Mouse (Mus musculus) heart, embryonic 11.5 days (tissue): ENCODE results near the gene Rnf186. TPM values are rescaled to one million over a fixed set of nuclear protein-coding genes. Genes with fewer than 3 reads are reported as not detected.

Experiments used
- ATAC-seq: fragments of 200-750 bp; cut with Nextera tagmentation; replicated peaks from 2 replicates; pipeline ENCODE4 v1.8.0; 2017; ENCODE audit warnings: moderate library complexity; ENCODE audit not compliant: insufficient number of reproducible peaks, low FRiP score, low TSS enrichment
- H3K27ac ChIP-seq: fragments of 300-500 bp; sonication (generic); 2 replicates; pipeline ENCODE4 v1.5.1; 2014; ENCODE audit warnings: mild to moderate bottlenecking, low read depth, low read length
- H3K27me3 ChIP-seq: fragments of 300-500 bp; sonication (generic); 2 replicates; pipeline ENCODE4 v1.6.1; 2014; ENCODE audit warnings: mild to moderate bottlenecking, low read length, mixed read lengths; ENCODE audit not compliant: control insufficient read depth, insufficient read depth
- H3K36me3 ChIP-seq: fragments of 300-500 bp; sonication (generic); 2 replicates; pipeline ENCODE4 v1.6.1; 2014; ENCODE audit warnings: mild to moderate bottlenecking, low read length, moderate library complexity, mixed read lengths; ENCODE audit not compliant: control insufficient read depth, insufficient read depth
- H3K4me1 ChIP-seq: fragments of 300-500 bp; sonication (generic); 2 replicates; pipeline ENCODE4 v1.6.1; 2014; ENCODE audit warnings: low read length; ENCODE audit not compliant: control insufficient read depth, insufficient read depth
- H3K4me2 ChIP-seq: fragments of 300-500 bp; sonication (generic); 2 replicates; pipeline ENCODE4 v1.6.1; 2014; ENCODE audit warnings: mild to moderate bottlenecking, moderate library complexity
- H3K4me3 ChIP-seq: fragments of 300-500 bp; sonication (generic); 2 replicates; pipeline ENCODE4 v1.5.1; 2014; ENCODE audit warnings: low read depth, low read length
- H3K9ac ChIP-seq: fragments of 300-500 bp; sonication (generic); 2 replicates; pipeline ENCODE4 v1.6.1; 2014; ENCODE audit warnings: mild to moderate bottlenecking, low read depth, low read length, moderate library complexity
- H3K9me3 ChIP-seq: fragments of 300-500 bp; sonication (generic); replicated peaks from 2 replicates; pipeline ENCODE4 v1.6.1; 2016; ENCODE audit warnings: low read length; ENCODE audit not compliant: control insufficient read depth
- WGBS: fragments of 180-500 bp; shearing (Covaris S2); extraction: QIAGEN DNeasy Blood & Tissue Kit; methylation state at CpG from one replicate; pipeline ENCODE4 v1.1.7; 2014; ENCODE audit not compliant: insufficient replicate concordance; 5-methylcytosine and 5-hydroxymethylcytosine counted together
- polyA plus RNA-seq: library from polyadenylated mRNA; unstranded; fragments of >200 nt; fragmentation: Nextera tagmentation; extraction: Ambion mirVana; gene quantifications from 2 replicates; pipeline ENCODE4 v1.2.1, GENCODE M21; 2014

Rnf186 gene
- polyA plus RNA-seq, 1 experiment from 2014 or later: not detected

GRCm38 (mm10) chr4:138996410-138996809 is 29.5 kb downstream of the Rnf186 start:
- Histone ChIP-seq H3K4me2 (no peak overlapping the region), H3K4me3 (no peak overlapping the region), H3K27ac (no peak overlapping the region), H3K9me3 (no peaks in the 10 kb centered on the region), H3K4me1 (no peaks in the 10 kb centered on the region), H3K27me3 (no peaks in the 10 kb centered on the region), H3K36me3 (no peaks in the 10 kb centered on the region), H3K9ac (no peak overlapping the region)
- no peak for ATAC-seq
- WGBS: 76% methylated on average over 5 of the region's 5 CpGs

GRCm38 (mm10) chr4:138997121-138997520 is 30.2 kb downstream of the Rnf186 start:
- no peak for ATAC-seq
- no peak overlapping the region for H3K4me2 ChIP-seq
- no peaks in the 10 kb centered on the region for H3K9me3 ChIP-seq
- no peaks in the 10 kb centered on the region for H3K4me1 ChIP-seq
- H3K27me3 ChIP-seq: no peaks in the 10 kb centered on the region
- no peak overlapping the region for H3K27ac ChIP-seq
- H3K9ac ChIP-seq: no peak overlapping the region
- WGBS: 77% methylated on average over 4 of the region's 4 CpGs
- no peak overlapping the region for H3K4me3 ChIP-seq
- no peaks in the 10 kb centered on the region for H3K36me3 ChIP-seq

GRCm38 (mm10) chr4:138998611-138999010 is 31.7 kb downstream of the Rnf186 start:
- Histone ChIP-seq H3K36me3 (no peaks in the 10 kb centered on the region), H3K9ac (no peak overlapping the region), H3K4me1 (no peaks in the 10 kb centered on the region), H3K4me3 (no peak overlapping the region), H3K27me3 (no peaks in the 10 kb centered on the region), H3K9me3 (no peaks in the 10 kb centered on the region), H3K27ac (no peak overlapping the region), H3K4me2 (no peak overlapping the region)
- WGBS: 74% methylated on average over 11 of the region's 11 CpGs
- ATAC-seq: no peak

GRCm38 (mm10) chr4:139001026-139001425 is 34.1 kb downstream of the Rnf186 start:
- Histone ChIP-seq H3K9me3 (no peaks in the 10 kb centered on the region), H3K27ac (no peak overlapping the region), H3K9ac (no peak overlapping the region), H3K4me2 (peak overlapping the region; percentile 37; the same call in 1 of the 2 replicates), H3K4me3 (no peak overlapping the region), H3K4me1 (no peaks in the 10 kb centered on the region), H3K36me3 (no peaks in the 10 kb centered on the region), H3K27me3 (no peaks in the 10 kb centered on the region)
- WGBS: 33% methylated on average over 2 of the region's 2 CpGs
- ATAC-seq: no peak

GRCm38 (mm10) chr4:139001433-139001832 is 34.5 kb downstream of the Rnf186 start:
- Histone ChIP-seq H3K27me3 (no peaks in the 10 kb centered on the region), H3K27ac (no peak overlapping the region), H3K9ac (no peak overlapping the region), H3K9me3 (no peaks in the 10 kb centered on the region), H3K4me3 (no peak overlapping the region), H3K4me1 (no peaks in the 10 kb centered on the region), H3K36me3 (no peaks in the 10 kb centered on the region), H3K4me2 (peak overlapping the region; percentile 37; the same call in 1 of the 2 replicates)
- 23% methylated on average over 6 of the region's 6 CpGs for WGBS
- ATAC-seq: no peak

- Histone ChIP-seq H3K27me3 (no peaks in the 10 kb centered on the region), H3K9me3 (no peaks in the 10 kb centered on the region), H3K9ac (no peak overlapping the region), H3K4me2 (no peak overlapping the region), H3K27ac (no peak overlapping the region), H3K36me3 (no peaks in the 10 kb centered on the region), H3K4me3 (no peak overlapping the region), H3K4me1 (no peaks in the 10 kb centered on the region)
- WGBS: 74% methylated on average over 8 of the region's 8 CpGs
- ATAC-seq: no peak
These were observed 37.2 kb downstream of the Rnf186 start for GRCm38 (mm10) chr4:139004067-139004466.

GRCm38 (mm10) chr4:139005214-139005613 is 38.3 kb downstream of the Rnf186 start:
- Histone ChIP-seq H3K9me3 (no peaks in the 10 kb centered on the region), H3K9ac (no peak overlapping the region), H3K36me3 (no peaks in the 10 kb centered on the region), H3K27me3 (no peaks in the 10 kb centered on the region), H3K4me1 (no peaks in the 10 kb centered on the region), H3K4me2 (no peak overlapping the region), H3K27ac (no peak overlapping the region), H3K4me3 (no peak overlapping the region)
- ATAC-seq: no peak
- 69% methylated on average over 6 of the region's 6 CpGs for WGBS

GRCm38 (mm10) chr4:139007353-139007752 is 40.4 kb downstream of the Rnf186 start:
- Histone ChIP-seq H3K36me3 (no peaks in the 10 kb centered on the region), H3K4me2 (no peak overlapping the region), H3K9me3 (no peaks in the 10 kb centered on the region), H3K4me1 (no peaks in the 10 kb centered on the region), H3K27ac (no peak overlapping the region), H3K9ac (no peak overlapping the region), H3K27me3 (no peaks in the 10 kb centered on the region), H3K4me3 (no peak overlapping the region)
- 84% methylated on average over 3 of the region's 3 CpGs for WGBS
- no peak for ATAC-seq

GRCm38 (mm10) chr4:139007981-139008536 is 41.1 kb downstream of the Rnf186 start:
- Histone ChIP-seq H3K27me3 (no peaks in the 10 kb centered on the region), H3K9me3 (no peaks in the 10 kb centered on the region), H3K4me1 (no peaks in the 10 kb centered on the region), H3K4me3 (no peak overlapping the region), H3K9ac (no peak overlapping the region), H3K4me2 (no peak overlapping the region), H3K27ac (no peak overlapping the region), H3K36me3 (no peaks in the 10 kb centered on the region)
- no peak for ATAC-seq
- 51% methylated on average over 6 of the region's 6 CpGs for WGBS
